In the genomic region with DNA sequence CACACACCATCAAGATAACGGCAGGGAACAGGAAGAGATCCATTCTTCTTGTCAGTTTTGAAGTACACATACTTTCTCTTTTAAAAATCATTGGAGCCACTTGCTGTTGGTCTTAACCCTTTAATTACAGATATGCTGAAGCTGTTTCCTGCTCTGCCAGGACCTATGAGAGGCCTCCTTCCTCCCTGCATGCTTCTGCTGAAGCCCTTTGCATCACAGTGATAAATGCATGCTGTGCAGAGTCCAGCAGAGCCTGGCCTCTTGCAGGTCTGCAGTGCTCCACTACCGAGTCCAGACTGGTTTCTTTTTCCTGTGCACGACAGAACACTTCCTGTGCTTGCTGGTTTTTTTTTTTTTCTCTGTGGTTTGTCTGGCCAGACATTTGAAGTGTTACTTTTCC, we compare ENCODE assay signal across 11 mouse cellular contexts.
DNase-seq lines count a peak whose midpoint lies in the region; ATAC-seq lines count a peak whose summit lies in the region.
"Had no signal": no experiment of that assay in that cellular context is flagged by ENCODE, and none has a peak within 500 bp of the region (broad histone marks: within the 10 kb centered on the region; RNA-seq: fewer than 3 reads in every experiment).

No protein-coding gene starts in this region.

- H3K27me3 ChIP-seq in heart, embryonic 12.5 days (replicated peaks) = no peaks in the 10 kb centered on the region
- H3K27me3 ChIP-seq: embryonic facial prominence, embryonic 13.5 days had no signal

- no peak overlapping the region for H3K9ac ChIP-seq in heart, embryonic 12.5 days
- H3K9ac ChIP-seq: embryonic facial prominence, embryonic 13.5 days had no signal

- no peaks in the 10 kb centered on the region for H3K36me3 ChIP-seq in heart, embryonic 12.5 days
- H3K36me3 ChIP-seq: embryonic facial prominence, embryonic 13.5 days had no signal

- no peak overlapping the region; the same call in 1 of the 2 replicates for H3K4me2 ChIP-seq in heart, embryonic 12.5 days
- H3K4me2 ChIP-seq: embryonic facial prominence, embryonic 13.5 days had no signal

- no peaks in the 10 kb centered on the region for H3K9me3 ChIP-seq in heart, embryonic 12.5 days (replicated peaks)
- H3K9me3 ChIP-seq: embryonic facial prominence, embryonic 13.5 days had no signal

- peaks cover 17% of the 10 kb centered on the region for H3K4me1 ChIP-seq in heart, embryonic 12.5 days (replicated peaks)

- no peak overlapping the region for H3K4me3 ChIP-seq in heart, embryonic 12.5 days
- H3K4me3 ChIP-seq: embryonic facial prominence, embryonic 13.5 days; left cerebral cortex, adult 2 months had no signal

- peak overlapping the region; percentile 25; the same call in 1 of the 2 replicates for H3K27ac ChIP-seq in heart, embryonic 12.5 days (ENCODE audit: poor library complexity, severe bottlenecking)
- H3K27ac ChIP-seq: embryonic facial prominence, embryonic 13.5 days; left cerebral cortex, adult 2 months had no signal

- 25% methylated on average over 3 of the region's 3 CpGs for WGBS in heart, embryonic 12.5 days

- no peak for ATAC-seq in heart, embryonic 12.5 days (ENCODE audit: insufficient number of reproducible peaks, low FRiP score)
- ATAC-seq in common myeloid progenitor, adult 5-6 weeks (replicated peaks; ENCODE audit: low read depth, poor library complexity, severe bottlenecking) = peak; percentile 24
- ATAC-seq: midbrain, embryonic 16.5 days had no signal

- no peak for DNase-seq in heart, adult 18-20 months
- DNase-seq in 416B (ENCODE audit: low read depth) (peak; percentile 84), liver (peak; percentile 29)
- DNase-seq in urinary bladder, postnatal 14 days (ENCODE audit: low spot score) = no peak
- no peak for DNase-seq in cerebellum, postnatal 10 days
- DNase-seq in retina, postnatal 1 day = no peak

Comparison
In these comparisons a context has a peak if more than half of its experiments do, and no peak if none do; other contexts are left out.
1. DNase-seq: peak in 416B (single experiment) and liver (single experiment); none in heart, adult 18-20 months (0 of 2), urinary bladder, postnatal 14 days (single experiment), cerebellum, postnatal 10 days (0 of 2) and retina, postnatal 1 day (single experiment).